Mouse (Mus musculus) cortical plate, adult 2 months (tissue): ENCODE measurements around the gene Gabrb1. TPM values are rescaled to one million over a fixed set of nuclear protein-coding genes. Genes with fewer than 3 reads are reported as not detected.
A peak's percentile ranks its signal among the peaks of the same experiment; 100 is the strongest.
"Not testable (repeated sequence)": the region's sequence is repeated elsewhere in the genome, so short reads cannot be mapped to it uniquely, and the experiment has no call there.

Experiments
- H3K27ac ChIP-seq: fragments of 200-500 bp; 2 replicates; pipeline ENCODE4 v1.5.1; 2012; ENCODE audit warnings: low read length, control low read depth, inconsistent platforms; ENCODE audit not compliant: insufficient read depth
- H3K4me1 ChIP-seq: fragments of 200-500 bp; 2 replicates; pipeline ENCODE4 v1.6.1; 2011; ENCODE audit warnings: low read length; ENCODE audit not compliant: control insufficient read depth, insufficient read depth
- H3K4me3 ChIP-seq: fragments of 200-500 bp; 2 replicates; pipeline ENCODE4 v1.5.1; 2011; ENCODE audit warnings: mild to moderate bottlenecking, low read length, control low read depth; ENCODE audit not compliant: insufficient read depth
- CTCF ChIP-seq: fragments of 200-500 bp; IDR thresholded peaks from 2 replicates; pipeline ENCODE4 v1.5.1; 2011; ENCODE audit warnings: mild to moderate bottlenecking, control low read depth, low read length; ENCODE audit not compliant: insufficient read depth; ENCODE audit errors: extremely low read depth
- POLR2A ChIP-seq: fragments of 200-500 bp; IDR thresholded peaks from 2 replicates; pipeline ENCODE4 v1.6.1; 2011; ENCODE audit warnings: mild to moderate bottlenecking, low read length, control low read depth; ENCODE audit not compliant: insufficient read depth; ENCODE audit errors: extremely low read depth
- polyA plus RNA-seq: library from polyadenylated mRNA; depleted of rRNA; stranded (reverse); fragments of >200 nt; gene quantifications from 2 replicates; pipeline ENCODE4 v1.2.3, GENCODE M21; 2012

Gene Gabrb1
- polyA plus RNA-seq, 1 experiment, result 19.9 TPM

DNA sequence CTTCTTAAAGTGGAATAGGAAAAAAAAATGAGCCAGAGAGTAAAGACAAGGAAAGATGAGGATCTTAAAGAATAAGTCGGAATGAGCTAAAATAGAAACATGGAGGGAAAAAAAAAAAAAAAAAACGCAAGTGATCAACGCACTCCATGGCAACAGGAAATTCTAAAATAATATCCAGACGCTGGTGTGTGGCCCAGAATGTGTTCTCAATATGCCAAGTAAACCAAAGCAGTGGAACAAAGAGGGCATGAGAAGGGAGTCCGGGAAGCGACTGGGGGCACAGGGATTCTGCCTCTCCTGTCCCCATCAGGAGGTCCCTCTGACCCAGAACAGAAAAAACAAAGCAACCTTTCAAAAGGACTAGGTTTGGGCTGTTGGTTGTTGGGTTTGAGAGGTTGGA lies 410.9 kb downstream of the Gabrb1 start:
- H3K27ac ChIP-seq, result peak overlapping the region; percentile 67
- no peak for TF ChIP-seq CTCF
- no peak for TF ChIP-seq POLR2A

DNA sequence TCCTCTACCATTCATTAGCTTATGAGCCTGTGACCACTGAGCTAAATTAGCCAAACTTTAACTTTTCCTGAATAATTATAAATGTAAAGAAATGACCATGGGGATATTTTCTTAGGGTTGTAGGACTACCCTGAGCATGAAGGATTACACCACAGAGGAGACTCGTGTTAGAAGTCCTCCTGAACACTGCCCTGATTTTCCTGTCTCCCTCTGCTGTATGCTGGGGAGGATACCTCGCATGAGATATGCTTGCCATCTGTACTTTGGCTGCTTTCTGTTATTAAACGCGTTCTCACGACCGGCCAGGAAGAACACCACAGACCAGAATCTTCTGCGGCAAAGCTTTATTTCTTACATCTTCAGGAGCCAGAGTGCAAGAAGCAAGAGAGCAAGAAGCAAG lies 411.5 kb downstream of the Gabrb1 start:
- H3K4me1 ChIP-seq, H3K4me3 ChIP-seq: not testable (repeated sequence)
- peak overlapping the region; percentile 67 for H3K27ac ChIP-seq

More for the DNA sequence above, 410.9 kb downstream of the Gabrb1 start:
- H3K4me1 ChIP-seq, result no peaks in the 10 kb centered on the region; the same call in 1 of the 2 replicates
- H3K4me3 ChIP-seq, result no peak overlapping the region

DNA sequence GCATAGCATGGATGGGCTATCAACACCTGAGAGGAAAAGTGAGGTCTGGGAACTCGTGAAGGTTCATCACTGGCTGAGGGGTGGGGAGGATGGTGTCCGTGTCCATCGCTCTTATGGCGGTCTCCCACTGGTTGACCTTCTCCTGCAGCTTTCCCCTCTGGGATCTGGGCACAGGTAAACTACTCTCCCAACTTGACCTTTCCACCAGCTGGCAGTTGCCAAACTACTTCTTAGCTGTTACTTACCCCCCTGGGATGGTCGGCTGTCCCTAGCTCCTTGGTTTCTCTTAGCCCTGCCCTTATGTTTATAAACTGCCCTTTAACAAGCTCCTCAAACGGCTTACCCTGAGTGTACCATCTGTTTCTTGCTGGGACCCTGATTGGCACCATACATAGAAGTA lies 418.9 kb downstream of the Gabrb1 start:
- H3K4me1 ChIP-seq, result no peaks in the 10 kb centered on the region
- H3K27ac ChIP-seq, result no peak overlapping the region
- no peak overlapping the region for H3K4me3 ChIP-seq
- no peak for TF ChIP-seq CTCF
- no peak for TF ChIP-seq POLR2A

DNA sequence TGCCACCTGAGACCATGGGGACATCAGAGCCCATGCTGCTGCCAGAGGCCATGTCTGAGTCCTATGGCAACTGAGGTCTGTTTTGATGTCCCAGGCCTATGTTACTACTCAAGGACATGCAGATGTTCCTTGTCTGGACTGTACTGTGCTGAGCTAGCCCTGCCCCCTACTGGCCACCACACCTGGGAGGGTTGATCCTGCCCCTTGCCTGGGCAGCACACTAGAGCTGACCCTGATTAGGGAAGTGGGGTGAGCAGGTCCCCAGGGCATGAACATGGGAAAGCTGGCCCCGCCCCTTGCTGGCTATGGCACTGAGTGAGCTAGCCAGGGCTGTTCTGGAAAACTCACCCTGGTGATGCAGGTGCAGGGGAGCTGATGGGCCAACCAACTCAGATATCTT lies 428.6 kb downstream of the Gabrb1 start:
- H3K4me1 ChIP-seq, result no peaks in the 10 kb centered on the region
- no peak for TF ChIP-seq POLR2A
- no peak overlapping the region for H3K4me3 ChIP-seq
- no peak overlapping the region for H3K27ac ChIP-seq

DNA sequence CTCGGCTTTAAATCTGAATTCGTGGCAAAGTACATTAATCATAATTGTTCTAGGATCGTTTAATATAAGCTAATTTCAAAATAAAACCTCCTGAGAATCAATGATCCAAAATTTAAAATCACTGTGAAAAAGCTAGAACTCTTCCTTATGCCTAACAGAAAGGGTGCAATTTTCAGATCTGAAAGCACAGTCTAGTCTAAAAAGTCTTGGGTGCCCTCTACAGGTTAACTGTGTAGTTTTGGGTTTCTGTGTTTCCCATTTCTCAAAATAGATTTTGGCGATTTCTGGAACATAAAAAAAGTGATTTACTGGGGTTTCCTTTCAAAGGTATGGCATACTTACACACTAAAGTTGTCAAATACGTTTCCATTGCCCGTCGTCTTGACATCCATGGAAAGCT lies 436.7 kb downstream of the Gabrb1 start:
- TF ChIP-seq CTCF, result no peak
- no peak for TF ChIP-seq POLR2A
- Histone ChIP-seq H3K4me1 (peaks cover 1% of the 10 kb centered on the region; the same call in 1 of the 2 replicates), H3K27ac (no peak overlapping the region), H3K4me3 (no peak overlapping the region)

DNA sequence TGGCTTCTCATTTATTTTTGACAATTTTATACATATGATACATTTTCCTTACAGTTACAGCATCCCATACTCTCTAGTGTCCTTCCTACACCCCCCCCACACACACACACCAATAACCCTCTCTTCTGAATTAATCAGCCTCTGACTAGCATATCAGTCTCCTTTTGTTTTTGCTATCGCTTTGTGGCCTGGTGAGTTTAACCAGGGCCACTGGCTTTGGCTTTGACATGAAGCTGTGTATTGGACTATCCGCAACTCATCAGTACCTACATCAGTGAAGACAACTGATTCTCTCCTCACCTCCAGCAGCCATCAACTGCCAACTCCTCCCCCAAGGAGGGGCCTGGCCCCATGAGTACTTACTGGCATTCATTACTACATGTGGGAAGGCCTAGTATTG lies 437.1 kb downstream of the Gabrb1 start:
- no peak overlapping the region for H3K4me3 ChIP-seq
- no peak overlapping the region for H3K27ac ChIP-seq
- TF ChIP-seq POLR2A, result no peak
- no peak for TF ChIP-seq CTCF
- H3K4me1 ChIP-seq, result peaks cover 1% of the 10 kb centered on the region; the same call in 1 of the 2 replicates

DNA sequence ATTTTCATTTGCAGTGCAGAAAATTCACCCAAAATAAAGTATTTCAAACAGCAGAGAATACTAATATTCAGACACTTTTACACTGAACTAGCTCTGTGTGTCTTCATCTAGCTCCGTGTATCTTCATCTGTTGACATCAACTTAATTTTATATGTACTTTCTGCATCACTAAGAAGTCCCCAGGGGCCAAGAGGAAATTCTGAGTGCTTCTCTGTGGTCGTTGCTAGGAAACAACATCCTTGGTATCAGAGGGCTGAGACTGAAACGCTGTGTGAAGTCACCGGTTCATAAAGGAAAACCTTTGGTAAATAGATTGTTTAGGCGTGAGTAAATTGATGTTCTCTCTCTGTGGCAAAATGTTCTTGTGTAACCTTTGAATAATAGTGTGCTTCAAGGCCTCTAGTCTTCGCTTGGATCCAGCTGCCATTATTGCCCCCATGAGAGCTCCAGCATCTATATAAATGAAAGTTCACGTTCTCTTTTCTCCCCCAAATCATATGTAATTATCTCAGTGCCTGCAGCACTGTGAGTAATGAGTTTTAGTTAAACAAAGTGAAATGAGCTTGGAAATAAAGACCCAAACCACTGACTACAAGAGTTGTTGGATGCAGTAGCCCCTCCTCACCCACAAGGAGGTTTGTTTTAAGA lies 446.5 kb downstream of the Gabrb1 start:
- no peak for TF ChIP-seq POLR2A
- H3K27ac ChIP-seq, result no peak overlapping the region

DNA sequence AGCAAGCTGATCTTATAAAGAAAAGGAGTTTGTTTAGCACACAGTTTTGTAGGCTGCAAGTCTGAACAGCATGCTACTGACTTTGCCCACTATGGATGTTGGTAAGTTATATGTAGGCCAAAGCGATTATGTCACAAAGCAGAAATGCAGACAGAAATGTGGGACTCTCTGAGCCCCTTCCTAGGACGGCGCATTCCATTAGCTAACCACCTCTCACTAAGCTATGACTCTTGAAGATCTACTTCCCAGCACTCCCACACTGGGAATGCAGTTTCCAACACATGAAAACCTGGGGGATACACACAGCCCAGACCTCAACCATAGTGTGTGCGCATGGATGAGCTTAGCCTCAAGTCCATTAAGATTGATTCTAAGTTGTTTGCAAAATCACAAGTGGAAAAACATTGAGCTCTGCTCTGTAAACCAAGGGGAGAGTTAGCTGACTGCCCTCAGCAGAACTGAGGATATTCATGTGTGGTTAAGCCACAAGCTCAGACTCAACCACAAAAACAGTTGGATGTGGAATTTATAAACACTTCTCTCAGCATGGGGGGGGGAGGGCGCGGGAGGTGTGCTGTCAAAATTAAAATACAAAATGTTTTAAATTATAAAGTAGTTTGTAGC lies 464.6 kb downstream of the Gabrb1 start:
- no peak overlapping the region for H3K4me3 ChIP-seq
- TF ChIP-seq POLR2A, result no peak
- TF ChIP-seq CTCF, result no peak
- no peaks in the 10 kb centered on the region for H3K4me1 ChIP-seq
- H3K27ac ChIP-seq, result no peak overlapping the region

More for the DNA sequence above, 446.5 kb downstream of the Gabrb1 start:
- Histone ChIP-seq H3K4me3 (no peak overlapping the region), H3K4me1 (no peaks in the 10 kb centered on the region)

DNA sequence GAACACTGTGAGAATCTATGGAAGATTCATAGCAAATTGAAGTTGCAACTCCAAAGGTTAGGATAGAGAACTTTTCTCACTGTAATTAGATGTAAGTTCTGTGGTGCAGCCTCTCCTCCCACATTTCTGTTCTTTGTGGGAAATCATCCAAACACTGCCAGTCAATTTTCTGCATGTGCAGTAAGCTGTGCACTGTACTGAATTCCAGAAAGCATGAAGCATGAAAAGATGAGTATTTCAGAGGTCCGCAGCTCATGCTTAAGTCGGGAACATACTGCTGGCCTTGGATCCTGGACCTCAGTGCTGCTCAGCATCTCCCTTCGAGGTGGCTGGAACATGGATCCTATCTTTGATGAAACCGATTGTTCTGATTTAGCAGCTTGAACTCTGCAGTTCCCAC lies 468.8 kb downstream of the Gabrb1 start:
- H3K27ac ChIP-seq, result no peak overlapping the region
- TF ChIP-seq POLR2A (no peak), CTCF (no peak)
- H3K4me3 ChIP-seq, result no peak overlapping the region
- H3K4me1 ChIP-seq, result no peaks in the 10 kb centered on the region

DNA sequence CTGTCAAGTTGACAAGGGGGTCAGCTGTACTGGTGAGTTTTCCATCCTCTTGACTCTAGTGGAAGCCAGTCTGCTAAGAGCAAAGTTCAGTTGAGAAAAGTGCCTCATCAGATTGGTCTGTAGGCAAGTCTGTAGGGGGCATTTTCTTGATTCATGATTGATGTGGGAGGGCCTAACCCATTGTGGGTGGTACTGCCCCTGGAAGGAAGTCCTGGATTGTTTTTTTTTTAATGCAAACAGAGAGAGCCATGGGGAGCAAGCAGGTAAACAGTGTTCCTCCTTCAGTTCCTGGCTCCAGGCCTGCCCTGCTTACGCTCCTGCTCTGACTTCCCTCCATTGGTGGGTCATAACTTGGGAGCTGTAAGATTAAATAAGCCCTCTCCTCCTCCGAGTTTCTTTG lies 476.0 kb downstream of the Gabrb1 start:
- Histone ChIP-seq H3K4me3 (no peak overlapping the region), H3K27ac (no peak overlapping the region), H3K4me1 (no peaks in the 10 kb centered on the region)
- no peak for TF ChIP-seq CTCF
- TF ChIP-seq POLR2A, result no peak

DNA sequence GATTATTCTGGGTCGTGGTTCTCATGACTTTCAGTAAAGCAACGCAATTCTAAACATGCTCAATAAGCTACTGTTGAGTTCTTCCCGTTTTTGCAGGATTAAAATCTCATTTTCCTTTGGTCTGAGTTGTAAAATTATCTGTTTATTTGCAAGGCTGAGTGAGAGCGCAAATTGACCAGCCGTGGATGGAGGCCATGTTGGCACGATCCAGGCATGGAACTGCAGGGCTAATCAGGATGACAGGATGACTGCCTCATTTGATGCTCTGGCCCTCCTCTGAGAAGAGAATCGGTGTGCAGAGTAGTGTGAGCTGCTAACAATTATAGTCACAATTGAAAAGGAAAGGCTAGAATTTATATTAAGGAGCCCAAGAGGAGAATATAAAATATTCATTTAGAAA lies 480.3 kb downstream of the Gabrb1 start:
- Histone ChIP-seq H3K4me1 (no peaks in the 10 kb centered on the region), H3K4me3 (no peak overlapping the region), H3K27ac (no peak overlapping the region)
- no peak for TF ChIP-seq CTCF
